Mouse (Mus musculus): Measurements from ENCODE around the gene Rhoh. TPM values are rescaled to one million over a fixed set of nuclear protein-coding genes. Genes with fewer than 3 reads are reported as not detected.

The Rhoh gene
- polyA plus RNA-seq, 1 experiment from 2014 or later: 16.8 TPM

- H3K4me1 ChIP-seq (ENCODE audit: control insufficient read depth, insufficient read depth, low read length): peaks cover 22% of the 10 kb centered on the region
- peak; percentile 64 for ATAC-seq (replicated peaks; ENCODE audit: extremely low read depth, insufficient read depth, low FRiP score)
- peak overlapping the region; percentile 66 for H3K27ac ChIP-seq (ENCODE audit: low read length)
- no peak overlapping the region for H3K4me2 ChIP-seq (ENCODE audit: low read depth, low read length)
- H3K36me3 ChIP-seq (ENCODE audit: control insufficient read depth, insufficient read depth): no peaks in the 10 kb centered on the region
- H3K9me3 ChIP-seq (replicated peaks; ENCODE audit: control insufficient read depth, low read length): no peaks in the 10 kb centered on the region
- no peak overlapping the region for H3K4me3 ChIP-seq (ENCODE audit: low read length)
- no peak overlapping the region for H3K9ac ChIP-seq (ENCODE audit: low read length)
- 55% methylated on average over 7 of the region's 7 CpGs for WGBS
- H3K27me3 ChIP-seq (ENCODE audit: control insufficient read depth, insufficient read depth, low read length): no peaks in the 10 kb centered on the region
These were observed 34.8 kb downstream of the Rhoh start for GRCm38 (mm10) chr5:65895764-65896163.

- WGBS: 73% methylated on average over 2 of the region's 2 CpGs
- Histone ChIP-seq H3K4me1 (ENCODE audit: control insufficient read depth, insufficient read depth, low read length) (peaks cover 25% of the 10 kb centered on the region), H3K9ac (ENCODE audit: low read length) (no peak overlapping the region), H3K9me3 (replicated peaks; ENCODE audit: control insufficient read depth, low read length) (peaks cover 1% of the 10 kb centered on the region; the same call in 1 of the 2 replicates), H3K4me3 (ENCODE audit: low read length) (no peak overlapping the region), H3K27me3 (ENCODE audit: control insufficient read depth, insufficient read depth, low read length) (no peaks in the 10 kb centered on the region), H3K4me2 (ENCODE audit: low read depth, low read length) (no peak overlapping the region), H3K27ac (ENCODE audit: low read length) (no peak overlapping the region), H3K36me3 (ENCODE audit: control insufficient read depth, insufficient read depth) (no peaks in the 10 kb centered on the region)
- no peak for ATAC-seq (replicated peaks; ENCODE audit: extremely low read depth, insufficient read depth, low FRiP score)
These were observed 36.7 kb downstream of the Rhoh start for GRCm38 (mm10) chr5:65897731-65898130.

GRCm38 (mm10) chr5:65898683-65899082 is 37.7 kb downstream of the Rhoh start:
- no peak overlapping the region for H3K4me2 ChIP-seq (ENCODE audit: low read depth, low read length)
- no peak overlapping the region for H3K27ac ChIP-seq (ENCODE audit: low read length)
- peaks cover 11% of the 10 kb centered on the region for H3K9me3 ChIP-seq (replicated peaks; ENCODE audit: control insufficient read depth, low read length)
- peaks cover 25% of the 10 kb centered on the region for H3K4me1 ChIP-seq (ENCODE audit: control insufficient read depth, insufficient read depth, low read length)
- no peaks in the 10 kb centered on the region for H3K27me3 ChIP-seq (ENCODE audit: control insufficient read depth, insufficient read depth, low read length)
- H3K36me3 ChIP-seq (ENCODE audit: control insufficient read depth, insufficient read depth): 0 out of 2 replicates have a peak, but pooled peaks cover 2% of the 10 kb centered on the region
- no peak overlapping the region for H3K9ac ChIP-seq (ENCODE audit: low read length)
- ATAC-seq (replicated peaks; ENCODE audit: extremely low read depth, insufficient read depth, low FRiP score): no peak
- H3K4me3 ChIP-seq (ENCODE audit: low read length): no peak overlapping the region
- 71% methylated on average over 3 of the region's 3 CpGs for WGBS

GRCm38 (mm10) chr5:65900113-65900512 is 39.1 kb downstream of the Rhoh start:
- no peaks in the 10 kb centered on the region for H3K27me3 ChIP-seq (ENCODE audit: control insufficient read depth, insufficient read depth, low read length)
- no peak overlapping the region for H3K4me2 ChIP-seq (ENCODE audit: low read depth, low read length)
- H3K4me3 ChIP-seq (ENCODE audit: low read length): no peak overlapping the region
- no peak for ATAC-seq (replicated peaks; ENCODE audit: extremely low read depth, insufficient read depth, low FRiP score)
- peak overlapping the region; percentile 56; the same call in 1 of the 2 replicates for H3K27ac ChIP-seq (ENCODE audit: low read length)
- peaks cover 21% of the 10 kb centered on the region for H3K9me3 ChIP-seq (replicated peaks; ENCODE audit: control insufficient read depth, low read length)
- H3K9ac ChIP-seq (ENCODE audit: low read length): no peak overlapping the region
- WGBS: 88% methylated on average over 6 of the region's 6 CpGs
- H3K4me1 ChIP-seq (ENCODE audit: control insufficient read depth, insufficient read depth, low read length): peaks cover 21% of the 10 kb centered on the region
- peaks cover 4% of the 10 kb centered on the region; the same call in 1 of the 2 replicates for H3K36me3 ChIP-seq (ENCODE audit: control insufficient read depth, insufficient read depth)

- Histone ChIP-seq H3K4me2 (ENCODE audit: low read depth, low read length) (peak overlapping the region; percentile 4), H3K4me1 (ENCODE audit: control insufficient read depth, insufficient read depth, low read length) (peaks cover 14% of the 10 kb centered on the region), H3K36me3 (ENCODE audit: control insufficient read depth, insufficient read depth) (peaks cover 4% of the 10 kb centered on the region; the same call in 1 of the 2 replicates), H3K9ac (ENCODE audit: low read length) (no peak overlapping the region), H3K27me3 (ENCODE audit: control insufficient read depth, insufficient read depth, low read length) (no peaks in the 10 kb centered on the region), H3K9me3 (replicated peaks; ENCODE audit: control insufficient read depth, low read length) (peaks cover 23% of the 10 kb centered on the region), H3K4me3 (ENCODE audit: low read length) (no peak overlapping the region), H3K27ac (ENCODE audit: low read length) (peak overlapping the region; percentile 56; the same call in 1 of the 2 replicates)
- ATAC-seq (replicated peaks; ENCODE audit: extremely low read depth, insufficient read depth, low FRiP score): peak; percentile 67
- 32% methylated on average over 7 of the region's 7 CpGs for WGBS
These were observed 39.9 kb downstream of the Rhoh start for GRCm38 (mm10) chr5:65900862-65901265.

GRCm38 (mm10) chr5:65901868-65902418 is 40.9 kb downstream of the Rhoh start:
- H3K9ac ChIP-seq (ENCODE audit: low read length): no peak overlapping the region
- WGBS: 75% methylated on average over 10 of the region's 10 CpGs

GRCm38 (mm10) chr5:65902811-65903210 is 41.8 kb downstream of the Rhoh start:
- no peak overlapping the region for H3K4me3 ChIP-seq (ENCODE audit: low read length)
- H3K4me2 ChIP-seq (ENCODE audit: low read depth, low read length): no peak overlapping the region
- no peak overlapping the region for H3K9ac ChIP-seq (ENCODE audit: low read length)
- no peak for ATAC-seq (replicated peaks; ENCODE audit: extremely low read depth, insufficient read depth, low FRiP score)
- H3K4me1 ChIP-seq (ENCODE audit: control insufficient read depth, insufficient read depth, low read length): peaks cover 3% of the 10 kb centered on the region; the same call in 1 of the 2 replicates
- whole genome bisulfite sequencing: 69% methylated on average over 9 of the region's 9 CpGs
- peaks cover 4% of the 10 kb centered on the region; the same call in 1 of the 2 replicates for H3K36me3 ChIP-seq (ENCODE audit: control insufficient read depth, insufficient read depth)
- H3K27ac ChIP-seq (ENCODE audit: low read length): no peak overlapping the region
- peaks cover 23% of the 10 kb centered on the region for H3K9me3 ChIP-seq (replicated peaks; ENCODE audit: control insufficient read depth, low read length)
- H3K27me3 ChIP-seq (ENCODE audit: control insufficient read depth, insufficient read depth, low read length): no peaks in the 10 kb centered on the region

More at GRCm38 (mm10) chr5:65901868-65902418, 40.9 kb downstream of the Rhoh start:
- no peak for ATAC-seq (replicated peaks; ENCODE audit: extremely low read depth, insufficient read depth, low FRiP score)
- no peak overlapping the region for H3K4me2 ChIP-seq (ENCODE audit: low read depth, low read length)
- no peaks in the 10 kb centered on the region for H3K27me3 ChIP-seq (ENCODE audit: control insufficient read depth, insufficient read depth, low read length)
- peaks cover 4% of the 10 kb centered on the region; the same call in 1 of the 2 replicates for H3K36me3 ChIP-seq (ENCODE audit: control insufficient read depth, insufficient read depth)
- H3K27ac ChIP-seq (ENCODE audit: low read length): peak overlapping the region; percentile 10; the same call in 1 of the 2 replicates
- peaks cover 23% of the 10 kb centered on the region for H3K9me3 ChIP-seq (replicated peaks; ENCODE audit: control insufficient read depth, low read length)
- peaks cover 3% of the 10 kb centered on the region for H3K4me1 ChIP-seq (ENCODE audit: control insufficient read depth, insufficient read depth, low read length)
- H3K4me3 ChIP-seq (ENCODE audit: low read length): no peak overlapping the region

GRCm38 (mm10) chr5:65904476-65904875 is 43.5 kb downstream of the Rhoh start:
- no peak overlapping the region for H3K27ac ChIP-seq (ENCODE audit: low read length)
- peaks cover 4% of the 10 kb centered on the region; the same call in 1 of the 2 replicates for H3K36me3 ChIP-seq (ENCODE audit: control insufficient read depth, insufficient read depth)
- H3K4me1 ChIP-seq (ENCODE audit: control insufficient read depth, insufficient read depth, low read length): peaks cover 3% of the 10 kb centered on the region; the same call in 1 of the 2 replicates
- 85% methylated on average over 4 of the region's 4 CpGs for WGBS
- H3K9ac ChIP-seq (ENCODE audit: low read length): no peak overlapping the region
- no peak for ATAC-seq (replicated peaks; ENCODE audit: extremely low read depth, insufficient read depth, low FRiP score)
- peaks cover 23% of the 10 kb centered on the region for H3K9me3 ChIP-seq (replicated peaks; ENCODE audit: control insufficient read depth, low read length)
- no peak overlapping the region for H3K4me3 ChIP-seq (ENCODE audit: low read length)
- no peaks in the 10 kb centered on the region for H3K27me3 ChIP-seq (ENCODE audit: control insufficient read depth, insufficient read depth, low read length)
- no peak overlapping the region for H3K4me2 ChIP-seq (ENCODE audit: low read depth, low read length)

GRCm38 (mm10) chr5:65908751-65909150 is 47.7 kb downstream of the Rhoh start:
- H3K27me3 ChIP-seq (ENCODE audit: control insufficient read depth, insufficient read depth, low read length): no peaks in the 10 kb centered on the region
- H3K36me3 ChIP-seq (ENCODE audit: control insufficient read depth, insufficient read depth): peaks cover 2% of the 10 kb centered on the region; the same call in 1 of the 2 replicates
- no peak overlapping the region for H3K4me2 ChIP-seq (ENCODE audit: low read depth, low read length)
- H3K9ac ChIP-seq (ENCODE audit: low read length): no peak overlapping the region
- H3K4me1 ChIP-seq (ENCODE audit: control insufficient read depth, insufficient read depth, low read length): no peaks in the 10 kb centered on the region
- no peak overlapping the region for H3K4me3 ChIP-seq (ENCODE audit: low read length)
- H3K27ac ChIP-seq (ENCODE audit: low read length): no peak overlapping the region
- no peak for ATAC-seq (replicated peaks; ENCODE audit: extremely low read depth, insufficient read depth, low FRiP score)
- H3K9me3 ChIP-seq (replicated peaks; ENCODE audit: control insufficient read depth, low read length): peaks cover 12% of the 10 kb centered on the region
- WGBS: 42% methylated on average over 2 of the region's 2 CpGs
